Mouse (Mus musculus) fibroblast of lung, adult 2 months (primary cell): ENCODE measurements around the gene Hdac11.
"Not testable (repeated sequence)": the region's sequence is repeated elsewhere in the genome, so short reads cannot be mapped to it uniquely, and the experiment has no call there.

Experiments
- DNase-seq: peaks from one replicate; pipeline ENCODE4 v3.0.0-alpha.2; 2011; ENCODE audit warnings: low read depth

The Hdac11 gene

DNA sequence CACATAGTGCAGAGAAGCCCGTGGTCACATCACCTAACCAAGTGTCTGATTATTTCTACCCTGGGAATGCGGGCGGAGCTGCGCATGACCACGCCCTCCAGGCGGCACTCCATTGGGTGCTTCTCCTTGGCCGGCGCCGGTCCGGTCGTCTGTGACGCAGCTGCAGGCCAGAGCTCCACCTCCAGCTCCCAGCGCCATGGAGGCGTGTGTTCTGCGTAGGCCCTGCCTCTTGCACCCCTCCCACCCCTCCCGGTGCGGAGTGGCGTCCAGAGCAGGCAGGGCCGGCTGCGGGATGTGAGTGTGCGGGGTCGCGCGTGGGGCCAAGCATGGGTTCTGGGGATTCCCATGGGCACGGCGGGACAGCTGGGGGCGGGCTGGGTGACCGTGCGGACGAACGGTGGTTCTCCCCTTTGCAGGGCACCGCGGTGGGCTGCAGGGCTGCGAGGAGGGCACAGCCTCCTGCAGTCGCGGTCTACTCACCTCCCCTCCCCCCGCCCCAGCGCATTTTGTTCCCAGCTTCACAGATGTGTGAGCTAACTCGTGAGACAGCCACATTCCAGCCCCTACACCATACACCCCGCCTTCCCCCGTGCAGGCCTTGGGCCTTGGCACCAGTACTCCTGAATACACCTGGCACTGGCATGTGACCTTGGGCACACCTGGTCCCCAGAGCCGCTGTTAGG lies at the start of gene Hdac11:
Gene Hdac11 (plus strand): TSS at position 112 of the 683 bp plus-strand sequence.
- DNase-seq = peak; percentile 80

DNA sequence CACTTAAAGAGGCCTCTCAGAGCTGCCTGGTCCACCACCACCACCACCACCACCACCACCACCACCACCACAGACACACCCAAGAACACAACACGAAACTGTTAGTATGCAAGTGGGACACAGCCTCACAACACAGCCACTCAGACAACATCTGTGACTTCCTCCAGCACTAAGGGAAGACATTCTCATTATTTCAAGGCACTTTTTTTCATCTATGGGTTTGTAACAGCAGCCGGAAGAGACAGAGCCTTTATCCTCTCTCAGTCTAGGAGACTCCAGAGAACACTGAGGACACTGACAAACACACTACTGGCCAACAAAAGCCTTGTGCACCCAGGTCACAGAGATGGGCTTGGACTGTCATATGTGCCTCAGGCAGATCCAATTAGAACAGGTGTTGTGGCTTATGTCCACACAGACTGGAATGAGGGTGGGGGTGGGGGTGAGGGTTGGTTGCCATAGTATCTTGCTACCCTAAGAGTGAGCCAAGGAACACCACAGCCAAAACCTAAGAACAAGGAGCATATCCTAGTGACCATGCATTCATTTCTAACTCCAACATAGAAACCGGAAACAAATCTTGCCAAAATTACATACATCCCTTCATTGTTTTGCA lies 48.1 kb upstream of the Hdac11 start:
- no peak for DNase-seq

DNA sequence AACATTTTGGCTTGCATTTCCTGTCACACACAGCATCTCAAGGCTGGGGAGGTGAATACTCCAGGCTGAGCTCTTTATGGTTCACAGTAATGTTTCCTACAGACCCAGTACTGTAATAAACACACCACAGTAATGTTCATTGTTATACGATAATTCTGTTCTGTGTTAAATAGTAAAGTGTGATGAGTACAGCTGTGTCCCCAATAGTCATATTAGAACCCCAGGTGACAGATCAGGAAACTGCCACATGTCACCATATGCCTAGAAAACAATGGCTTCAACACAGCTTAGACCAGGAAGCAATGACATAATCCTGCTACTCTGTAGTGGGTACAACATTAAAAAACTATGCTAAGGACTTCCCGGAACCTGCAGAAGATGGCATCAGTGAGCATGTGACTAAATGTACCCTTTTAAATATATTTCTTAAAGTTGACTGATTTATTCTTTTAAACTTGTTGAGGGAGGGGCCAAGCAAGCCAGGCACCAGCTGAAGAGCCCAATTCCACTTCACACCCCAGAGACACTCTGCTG lies 47.5 kb upstream of the Hdac11 start:
- no peak for DNase-seq

DNA sequence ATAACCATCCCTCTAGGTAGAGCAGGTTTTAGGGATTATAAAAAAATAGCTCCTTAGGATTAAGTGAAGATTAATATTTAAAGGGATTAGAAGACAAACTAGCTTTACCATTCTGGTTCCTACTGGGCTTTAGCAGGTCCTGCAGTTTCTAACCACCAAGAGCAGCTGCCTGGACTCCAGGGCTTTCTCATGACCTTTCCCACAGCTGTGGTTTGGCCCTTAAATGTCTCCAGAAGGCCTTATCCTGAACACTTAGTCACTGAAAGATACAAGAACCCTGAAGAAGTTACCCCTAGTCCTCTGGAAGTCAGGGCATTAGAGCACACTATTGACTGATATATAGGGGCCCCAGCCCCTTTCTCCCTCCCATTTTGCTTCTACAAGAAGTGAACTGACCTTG lies 47.0 kb upstream of the Hdac11 start:
- no peak for DNase-seq

DNA sequence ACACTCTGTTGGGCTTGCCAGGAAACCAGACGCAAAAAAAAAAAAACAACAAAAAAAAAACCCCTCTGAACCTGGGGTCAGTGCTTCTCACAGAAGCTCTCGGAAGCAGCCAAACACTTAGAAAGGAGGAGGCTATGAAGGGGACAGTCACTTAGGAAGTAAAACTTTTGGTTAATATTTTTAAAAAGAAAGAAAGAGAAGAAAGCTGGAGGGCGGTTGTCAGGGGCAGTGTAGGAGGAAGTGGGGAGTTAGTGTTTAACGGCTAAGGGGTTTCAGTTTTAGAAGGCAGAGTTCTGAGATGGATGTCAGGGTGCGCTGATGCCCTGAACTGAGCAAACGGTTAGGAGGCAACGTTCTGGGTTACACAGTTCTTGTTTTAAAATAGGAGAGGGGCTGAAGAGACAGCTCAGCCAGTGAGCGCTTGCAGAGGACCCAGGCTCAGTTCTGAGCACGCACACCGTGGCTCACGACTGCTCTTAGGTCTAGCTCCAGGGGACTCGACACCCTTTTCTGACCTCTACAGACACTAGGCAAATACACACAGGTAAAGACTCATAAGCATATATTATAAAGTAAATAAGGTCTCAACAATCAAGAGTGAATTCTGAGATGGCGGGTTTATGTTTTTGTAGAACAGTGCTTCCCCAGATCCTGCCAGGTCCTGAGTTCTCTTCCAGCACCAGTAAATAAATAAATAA lies 46.0 kb upstream of the Hdac11 start:
- DNase-seq = no peak

DNA sequence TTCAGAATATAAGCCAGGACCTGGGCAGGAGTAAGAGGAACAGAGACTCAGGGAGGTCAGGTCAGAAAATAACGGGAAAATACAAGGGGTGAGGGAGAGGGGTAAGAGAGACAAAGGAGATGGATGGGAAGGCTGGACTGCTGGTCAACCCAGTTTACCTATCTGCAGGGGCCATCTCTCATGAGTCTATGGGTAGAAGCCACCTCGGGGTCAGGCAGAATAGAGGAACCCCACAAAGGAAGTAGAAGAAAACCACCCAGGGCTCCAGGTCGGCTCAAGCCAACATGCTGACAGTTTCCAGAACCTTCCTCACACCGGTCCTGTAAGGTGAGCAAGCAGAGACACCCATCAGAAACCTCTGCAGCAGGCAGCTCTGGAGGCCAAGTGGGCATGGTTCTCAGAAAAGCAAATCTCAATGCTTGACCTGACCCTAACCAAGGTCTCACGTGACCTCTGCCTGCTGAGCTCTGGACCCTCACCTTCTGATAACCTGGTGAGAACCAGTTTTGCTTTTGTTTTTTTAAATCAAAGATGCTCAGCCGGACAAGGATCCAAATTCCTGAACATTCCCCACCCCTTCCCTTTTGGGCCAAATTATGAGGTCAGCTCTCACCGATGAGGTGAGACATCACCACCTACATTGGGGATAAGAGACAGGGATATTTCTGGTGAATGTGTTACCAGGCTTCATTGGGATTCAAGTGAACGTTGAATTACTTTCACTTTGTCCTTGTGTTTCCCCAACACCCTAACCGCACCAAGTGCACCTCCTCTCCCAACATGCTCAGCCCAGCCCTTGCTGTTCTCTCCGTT lies 45.1 kb upstream of the Hdac11 start:
- DNase-seq = no peak

DNA sequence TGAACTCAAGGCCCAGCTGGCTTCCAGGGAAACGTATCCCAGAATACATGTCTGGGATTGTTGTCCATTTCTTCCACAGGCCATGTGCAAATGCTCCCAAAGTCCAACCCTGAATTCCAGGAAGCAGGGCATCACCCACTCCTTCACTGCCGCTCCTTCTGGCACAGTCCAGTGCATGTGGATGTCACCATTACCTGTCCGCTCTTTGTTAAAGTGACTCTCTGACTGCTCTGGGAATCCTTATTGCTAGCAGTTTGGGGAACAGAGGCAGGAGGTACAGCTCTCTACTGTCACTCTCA lies 44.6 kb upstream of the Hdac11 start:
- no peak for DNase-seq

DNA sequence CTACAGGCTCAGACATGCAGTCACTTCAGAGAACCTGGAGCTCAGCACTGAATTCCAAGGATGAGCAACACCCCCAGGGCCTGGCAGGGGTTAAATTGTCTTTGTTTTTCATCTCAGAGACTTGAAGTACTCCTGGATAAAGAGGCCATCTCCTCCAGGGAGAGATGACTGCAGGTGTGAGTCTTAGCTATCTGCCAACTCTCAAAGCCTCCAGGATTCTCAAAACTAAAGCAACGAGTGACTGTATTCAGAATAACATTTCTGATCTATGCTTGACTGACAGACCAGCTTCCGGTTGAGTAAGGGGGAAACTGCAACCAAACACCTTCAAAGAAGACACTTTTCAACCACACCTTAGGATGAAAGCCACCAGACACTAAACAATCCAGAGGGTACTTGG lies 41.7 kb upstream of the Hdac11 start:
- no peak for DNase-seq

DNA sequence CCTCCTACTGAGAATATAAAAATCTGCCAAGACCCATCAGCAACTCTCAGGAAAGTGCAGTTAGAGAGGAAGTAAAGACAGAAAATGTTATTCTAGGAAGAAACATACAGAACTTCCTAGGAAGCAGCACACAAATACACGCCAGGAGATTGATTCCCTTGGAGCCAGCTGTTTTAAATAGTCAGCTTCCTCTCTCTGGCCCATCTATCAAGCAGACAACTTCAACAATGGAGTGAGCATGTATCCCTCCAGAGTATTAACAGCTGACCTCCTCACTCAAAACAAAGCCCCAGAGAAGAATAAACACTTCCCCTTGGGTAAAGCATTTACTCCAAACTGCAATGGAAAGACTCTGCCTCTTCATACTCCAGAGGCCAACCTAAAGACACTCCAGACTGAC lies 41.3 kb upstream of the Hdac11 start:
- no peak for DNase-seq

DNA sequence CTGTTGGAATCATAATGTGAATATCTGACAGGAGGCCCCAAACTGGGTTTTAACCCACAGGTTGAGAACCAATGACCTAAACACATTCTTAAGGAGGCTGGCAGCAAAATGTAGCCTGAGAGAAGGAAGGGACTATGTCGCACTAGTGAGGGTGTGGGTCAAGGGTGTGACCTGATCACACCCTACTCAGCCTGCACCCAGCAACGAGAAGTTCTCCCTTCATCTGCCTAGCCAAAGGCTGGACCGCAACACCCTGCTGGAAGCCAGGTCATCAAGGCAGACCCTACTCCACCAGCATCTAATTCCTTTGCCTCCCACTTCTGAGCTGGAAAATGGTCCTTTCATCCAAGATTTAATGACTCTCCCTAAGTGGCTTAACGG lies 40.6 kb upstream of the Hdac11 start:
- no peak for DNase-seq

DNA sequence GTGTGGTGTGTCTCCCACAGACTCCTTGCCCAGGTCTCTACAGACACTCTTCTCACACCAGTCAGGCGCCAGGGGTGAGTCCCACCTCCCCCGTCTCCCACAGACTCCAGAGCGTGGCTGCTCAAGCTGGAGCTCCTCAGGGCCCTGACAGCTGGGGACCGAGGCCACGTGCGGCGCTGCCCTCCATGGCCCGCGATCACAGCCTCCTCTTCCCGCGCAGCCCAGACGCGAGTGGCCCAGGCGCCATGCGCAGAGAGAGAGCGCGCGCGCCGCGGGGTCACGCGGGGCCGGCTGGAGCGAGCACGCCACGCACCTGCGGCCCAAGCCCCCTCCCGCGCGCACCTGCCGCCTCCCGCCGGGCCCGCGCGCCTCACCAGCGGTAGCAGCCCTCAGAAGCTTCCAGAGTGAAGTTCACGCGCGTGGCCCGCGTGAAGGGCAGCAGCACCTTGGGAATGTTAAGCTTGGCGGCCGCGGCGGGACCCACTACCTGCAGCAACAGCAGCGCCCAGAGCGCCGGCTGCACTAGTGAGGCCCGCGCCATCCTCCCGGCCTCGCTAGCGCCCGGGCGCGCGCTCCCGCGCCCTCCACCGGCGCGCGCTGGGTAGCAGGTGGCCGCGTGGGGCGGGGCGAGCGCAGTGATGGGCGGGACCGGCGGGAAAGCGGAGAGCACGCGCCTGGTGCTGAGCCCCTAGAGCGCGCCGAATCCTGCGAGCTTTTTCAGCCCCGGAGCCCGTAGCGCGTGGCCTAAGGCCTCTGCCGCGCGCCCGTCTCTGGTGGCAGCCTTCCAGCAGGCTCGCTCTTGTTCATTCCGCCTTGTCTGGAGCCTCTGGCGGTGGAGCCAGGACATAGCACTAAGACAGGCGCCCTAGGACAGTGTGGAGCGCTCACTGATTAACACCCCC lies 40.0 kb upstream of the Hdac11 start, which contains the start of gene Nup210:
Gene Nup210 (minus strand): TSS at position 586 of the 902 bp plus-strand sequence.
- DNase-seq = peak; percentile 34

DNA sequence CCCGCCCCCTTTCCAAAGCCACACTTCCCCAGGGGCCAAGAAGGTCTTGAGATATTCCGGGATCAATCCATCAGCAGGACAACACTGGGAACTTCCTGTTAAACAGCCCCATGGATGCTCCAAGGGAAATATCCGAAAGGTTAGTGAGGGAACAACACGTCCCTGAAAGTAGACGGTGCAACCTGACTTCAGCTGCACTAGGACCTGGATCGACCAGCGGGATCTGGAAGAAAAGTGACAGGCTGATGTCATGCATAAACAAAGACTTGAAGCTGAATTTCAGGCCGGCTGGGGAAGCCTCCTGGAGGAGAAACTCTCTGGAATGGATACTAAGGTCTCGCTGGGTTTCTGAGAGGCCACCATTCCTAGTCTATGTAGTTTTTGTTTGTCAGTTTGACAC lies 39.3 kb upstream of the Hdac11 start:
- DNase-seq = no peak

DNA sequence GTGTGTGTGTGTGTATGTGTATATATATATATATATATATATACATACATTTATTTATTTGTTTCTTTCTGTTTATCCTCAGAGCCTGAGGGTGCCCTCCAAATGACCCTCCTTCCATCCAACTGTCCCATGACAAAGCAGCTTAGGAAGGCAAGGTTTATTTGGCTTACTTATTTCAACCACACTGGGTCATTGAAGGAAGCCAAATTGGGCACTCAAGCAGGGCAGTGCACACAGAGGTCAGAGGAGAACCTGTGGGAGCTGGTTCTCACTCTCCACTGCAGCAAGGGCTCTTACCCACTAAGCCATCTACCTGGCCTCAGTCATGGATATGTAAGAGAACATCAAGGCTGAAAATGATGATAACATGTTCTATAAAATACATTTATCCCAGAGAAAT lies 37.9 kb upstream of the Hdac11 start:
- no peak for DNase-seq

DNA sequence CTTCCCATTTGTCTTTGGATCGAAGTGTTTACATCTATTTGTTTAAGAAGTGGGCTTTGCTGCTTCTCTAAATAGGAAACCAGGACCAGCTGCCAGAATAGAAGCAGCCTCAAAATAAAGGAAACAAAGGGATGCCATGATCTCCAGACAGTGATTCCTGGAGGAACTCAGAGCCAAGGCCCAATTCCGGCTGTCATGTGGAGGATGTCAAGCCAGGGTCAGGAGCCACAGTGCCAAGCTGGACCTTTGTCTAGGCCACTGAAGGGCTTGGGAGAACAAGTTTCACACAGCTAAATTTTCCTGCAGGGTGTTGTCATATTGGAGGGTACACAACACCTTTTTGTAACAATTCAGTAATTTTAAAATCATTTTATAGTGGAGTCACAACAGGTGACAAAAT lies 36.3 kb upstream of the Hdac11 start:
- no peak for DNase-seq

DNA sequence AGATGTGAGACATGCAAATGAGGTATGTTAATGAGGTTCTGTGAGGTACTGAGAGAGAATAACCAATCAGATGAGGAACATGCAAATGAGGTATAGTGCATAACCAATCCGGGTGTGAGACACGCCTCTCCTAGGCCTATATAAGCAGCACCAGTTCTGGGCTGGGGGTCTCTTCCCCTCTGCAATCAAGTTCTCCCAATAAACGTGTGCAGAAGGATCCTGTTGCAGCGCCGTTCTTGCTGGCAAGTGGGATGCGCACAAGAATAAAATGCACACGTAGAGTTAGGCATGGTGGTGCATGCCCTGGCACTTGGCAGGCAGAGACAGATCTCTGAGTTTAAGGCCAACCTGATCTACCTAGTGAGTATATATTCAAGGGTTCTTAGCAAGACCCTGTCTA lies 35.4 kb upstream of the Hdac11 start:
- not testable (repeated sequence) for DNase-seq

DNA sequence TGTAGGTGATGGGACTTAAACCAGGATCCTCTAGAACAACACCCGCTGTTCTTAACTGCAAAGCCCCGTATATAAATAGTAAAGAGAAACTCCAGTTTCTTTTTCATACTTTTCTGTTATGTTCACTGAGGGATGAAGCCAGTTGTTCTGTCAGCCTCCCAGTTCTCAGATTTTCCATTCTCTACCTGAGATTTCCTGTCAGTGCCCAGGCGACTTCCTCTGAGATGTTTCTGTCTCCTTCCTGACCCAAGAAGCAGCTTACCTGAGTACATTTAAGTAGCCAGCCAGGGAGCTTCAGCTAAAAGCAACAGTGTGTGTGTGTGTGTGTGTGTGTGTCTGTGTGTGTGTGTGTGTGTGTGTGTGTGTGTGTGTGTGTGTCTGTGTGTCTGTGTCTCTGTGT lies 33.0 kb upstream of the Hdac11 start:
- no peak for DNase-seq

DNA sequence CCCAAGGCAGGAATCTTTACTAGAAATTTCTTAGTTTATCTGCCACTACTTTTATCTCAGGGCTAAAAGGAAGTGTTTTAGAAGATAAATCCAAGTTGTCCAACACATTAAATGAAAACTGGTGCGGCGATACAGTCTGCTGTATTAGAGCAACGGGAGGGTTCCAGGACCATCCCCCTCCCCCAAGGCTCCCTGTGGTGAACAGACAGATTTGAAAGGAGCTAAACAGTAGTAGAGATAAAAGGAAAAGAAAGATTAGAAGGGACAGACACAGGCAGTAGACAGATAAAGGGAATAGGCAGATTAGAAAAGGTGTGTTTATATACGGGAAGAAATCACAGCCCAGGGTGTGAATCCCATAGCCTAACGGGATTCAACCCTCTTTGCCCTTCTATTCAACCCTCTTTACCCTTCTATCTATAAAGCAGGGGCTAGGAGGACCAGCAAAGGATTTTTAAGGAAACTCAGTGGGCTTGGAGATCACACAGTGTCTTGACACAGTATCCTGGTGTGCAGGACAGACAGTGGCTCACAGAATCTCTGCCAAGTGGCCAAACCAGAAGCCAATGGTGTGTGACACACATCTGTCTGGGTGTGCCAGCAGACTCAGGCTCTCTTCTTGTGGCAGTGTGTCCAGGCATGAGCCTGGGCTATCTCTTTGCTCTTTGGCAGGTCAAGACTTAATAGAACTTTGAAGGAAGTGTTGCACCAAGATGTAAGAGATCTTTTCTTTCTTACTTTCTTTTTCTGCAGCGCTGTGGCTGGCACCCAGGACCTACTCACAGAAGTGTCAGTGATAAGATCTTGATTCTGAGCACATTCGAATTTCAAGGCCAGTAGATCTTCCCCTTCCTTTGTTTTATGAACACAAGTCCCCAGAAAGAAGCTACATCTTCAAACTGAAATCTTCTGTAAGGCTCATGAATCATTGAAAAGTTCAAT lies 31.9 kb upstream of the Hdac11 start:
- no peak for DNase-seq

DNA sequence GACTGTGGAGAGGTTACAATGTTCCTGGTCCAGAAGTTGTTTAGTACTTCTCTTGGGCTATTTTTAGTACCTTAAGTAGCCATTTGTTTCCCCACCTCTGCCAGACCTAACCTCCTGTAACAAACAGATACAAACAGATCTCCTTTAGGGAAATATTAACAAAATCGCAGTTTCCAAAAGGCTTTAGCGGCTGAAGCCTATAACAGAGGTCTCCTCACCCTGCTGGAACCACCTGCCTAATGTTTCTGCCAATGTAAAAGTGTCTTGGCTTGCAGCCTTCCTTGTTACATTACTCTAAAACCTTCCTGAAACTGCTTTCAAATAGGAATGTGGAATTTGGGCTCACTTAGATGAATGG lies 31.3 kb upstream of the Hdac11 start:
- DNase-seq = no peak

DNA sequence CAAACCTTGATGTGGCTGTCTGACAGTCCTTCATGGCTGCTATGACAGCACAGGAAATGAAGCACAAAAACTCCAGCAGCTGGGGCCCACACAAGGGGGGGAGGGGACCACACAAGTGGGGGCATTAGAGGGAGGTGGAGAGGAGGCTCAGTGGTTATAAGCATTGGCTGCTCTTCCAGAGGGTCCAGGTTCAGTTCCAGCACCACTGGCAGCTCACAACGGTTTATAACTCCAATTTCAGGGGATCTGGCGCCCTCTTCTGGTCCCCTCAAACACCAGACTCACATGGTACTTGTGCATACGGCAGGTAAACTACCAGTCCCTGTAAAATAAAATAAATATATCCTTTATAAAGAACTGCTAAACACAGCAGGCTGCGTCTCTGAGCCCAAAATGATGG lies 27.5 kb upstream of the Hdac11 start:
- no peak for DNase-seq

DNA sequence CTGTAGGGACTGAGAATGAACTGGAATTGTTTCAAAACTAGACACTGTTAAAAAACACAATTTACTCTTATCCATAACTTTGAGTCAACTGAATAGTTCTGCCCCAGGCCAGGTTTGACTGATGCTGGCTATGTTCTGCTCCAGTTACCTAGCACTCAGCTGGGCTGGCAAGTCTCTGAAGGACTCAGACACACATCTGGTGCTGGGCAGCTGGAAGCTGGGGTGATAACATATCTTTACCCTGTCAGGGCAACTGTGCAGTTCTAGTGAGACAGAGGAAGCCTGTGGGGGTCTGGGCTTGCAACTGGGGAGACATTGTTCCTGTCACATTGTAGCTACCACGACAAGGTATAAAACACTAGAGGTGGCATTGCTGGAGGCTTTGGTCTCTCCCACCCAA lies 25.6 kb upstream of the Hdac11 start:
- DNase-seq = no peak
